Mouse (Mus musculus) embryonic facial prominence, embryonic 15.5 days (tissue): ENCODE measurements around the gene Pxt1. TPM values are rescaled to one million over a fixed set of nuclear protein-coding genes. Genes with fewer than 3 reads are reported as not detected.

Experiments
- ATAC-seq: fragments of 200-750 bp; cut with Nextera tagmentation; 2 replicates; pipeline ENCODE4 v1.8.0; 2017; ENCODE audit warnings: low read depth, moderate TSS enrichment; ENCODE audit not compliant: insufficient number of reproducible peaks, low FRiP score, low TSS enrichment
- H3K27ac ChIP-seq: fragments of 300-500 bp; sonication (generic); replicated peaks from 2 replicates; pipeline ENCODE4 v1.5.1; 2015; ENCODE audit warnings: mild to moderate bottlenecking, inconsistent platforms
- H3K27me3 ChIP-seq: fragments of 300-500 bp; sonication (generic); 2 replicates; pipeline ENCODE4 v1.6.1; 2015; ENCODE audit warnings: inconsistent platforms
- H3K36me3 ChIP-seq: fragments of 300-500 bp; sonication (generic); 2 replicates; pipeline ENCODE4 v1.6.1; 2015; ENCODE audit warnings: mild to moderate bottlenecking, inconsistent platforms
- H3K4me1 ChIP-seq: fragments of 300-500 bp; sonication (generic); 2 replicates; pipeline ENCODE4 v1.6.1; 2015; ENCODE audit warnings: inconsistent platforms
- H3K4me2 ChIP-seq: fragments of 300-500 bp; sonication (generic); replicated peaks from 2 replicates; pipeline ENCODE4 v1.6.1; 2015; ENCODE audit warnings: mild to moderate bottlenecking, inconsistent platforms
- H3K4me3 ChIP-seq: fragments of 300-500 bp; sonication (generic); replicated peaks from 2 replicates; pipeline ENCODE4 v1.5.1; 2015; ENCODE audit warnings: mild to moderate bottlenecking, inconsistent platforms
- H3K9ac ChIP-seq: fragments of 300-500 bp; sonication (generic); 2 replicates; pipeline ENCODE4 v1.6.1; 2015; ENCODE audit warnings: inconsistent platforms
- H3K9me3 ChIP-seq: fragments of 300-500 bp; sonication (generic); replicated peaks from 2 replicates; pipeline ENCODE4 v1.6.1; 2016; ENCODE audit warnings: inconsistent platforms
- WGBS: fragments of 180-500 bp; shearing (Covaris S2); methylation state at CpG from one replicate; pipeline ENCODE4 v1.1.7; 2015; 5-methylcytosine and 5-hydroxymethylcytosine counted together
- polyA plus RNA-seq: library from polyadenylated mRNA; unstranded; fragments of >200 nt; fragmentation: Nextera tagmentation; extraction: Ambion mirVana; gene quantifications from 2 replicates; pipeline ENCODE4 v1.2.1, GENCODE M21; 2015

Gene Pxt1
- polyA plus RNA-seq, 1 experiment from 2014 or later, result 0.21 TPM

- no peak overlapping the region for H3K4me2 ChIP-seq
- no peak for ATAC-seq
- H3K27me3 ChIP-seq, result peaks cover 11% of the 10 kb centered on the region
- no peak overlapping the region for H3K27ac ChIP-seq
- H3K9me3 ChIP-seq, result no peaks in the 10 kb centered on the region
- H3K4me3 ChIP-seq, result no peak overlapping the region
- H3K4me1 ChIP-seq, result peaks cover 11% of the 10 kb centered on the region
- no peaks in the 10 kb centered on the region for H3K36me3 ChIP-seq
- no peak overlapping the region for H3K9ac ChIP-seq
- WGBS, result 71% methylated on average over 5 of the region's 5 CpGs
Observed at GRCm38 (mm10) chr17:28913200-28913599, 30.4 kb downstream of the Pxt1 start.

GRCm38 (mm10) chr17:28910139-28910538 is 33.5 kb downstream of the Pxt1 start:
- Histone ChIP-seq H3K9ac (no peak overlapping the region), H3K4me3 (peak overlapping the region; percentile 27; the same call in 1 of the 2 replicates), H3K4me1 (peaks cover 15% of the 10 kb centered on the region), H3K27ac (no peak overlapping the region), H3K9me3 (no peaks in the 10 kb centered on the region), H3K4me2 (peak overlapping the region; percentile 58; the same call in 1 of the 2 replicates), H3K36me3 (no peaks in the 10 kb centered on the region), H3K27me3 (peaks cover 11% of the 10 kb centered on the region)
- WGBS, result 26% methylated on average over 7 of the region's 7 CpGs
- ATAC-seq, result no peak

- H3K4me2 ChIP-seq, result peak overlapping the region; percentile 58
- 7% methylated on average over 29 of the region's 29 CpGs for WGBS
- H3K4me3 ChIP-seq, result peak overlapping the region; percentile 27
- H3K27ac ChIP-seq, result no peak overlapping the region
- H3K9me3 ChIP-seq, result no peaks in the 10 kb centered on the region
- no peak for ATAC-seq
- peaks cover 22% of the 10 kb centered on the region for H3K4me1 ChIP-seq
- H3K27me3 ChIP-seq, result peaks cover 11% of the 10 kb centered on the region
- no peak overlapping the region for H3K9ac ChIP-seq
- no peaks in the 10 kb centered on the region for H3K36me3 ChIP-seq
Observed at GRCm38 (mm10) chr17:28909252-28909941, 34.2 kb downstream of the Pxt1 start.

GRCm38 (mm10) chr17:28907959-28908358 is 35.7 kb downstream of the Pxt1 start:
- Histone ChIP-seq H3K9me3 (no peaks in the 10 kb centered on the region), H3K27me3 (peaks cover 11% of the 10 kb centered on the region), H3K4me1 (peaks cover 23% of the 10 kb centered on the region), H3K4me2 (no peak overlapping the region), H3K9ac (no peak overlapping the region), H3K4me3 (no peak overlapping the region), H3K36me3 (no peaks in the 10 kb centered on the region), H3K27ac (no peak overlapping the region)
- no peak for ATAC-seq
- 70% methylated on average over 7 of the region's 7 CpGs for WGBS

GRCm38 (mm10) chr17:28905377-28905916 is 38.2 kb downstream of the Pxt1 start:
- H3K4me1 ChIP-seq, result peaks cover 23% of the 10 kb centered on the region
- no peak overlapping the region for H3K4me3 ChIP-seq
- ATAC-seq, result no peak
- no peak overlapping the region for H3K4me2 ChIP-seq
- H3K27me3 ChIP-seq, result peaks cover 11% of the 10 kb centered on the region
- WGBS, result 65% methylated on average over 13 of the region's 13 CpGs
- H3K9me3 ChIP-seq, result no peaks in the 10 kb centered on the region
- no peak overlapping the region for H3K27ac ChIP-seq
- H3K9ac ChIP-seq, result no peak overlapping the region
- H3K36me3 ChIP-seq, result no peaks in the 10 kb centered on the region

GRCm38 (mm10) chr17:28904546-28905376 is 38.9 kb downstream of the Pxt1 start:
- H3K27me3 ChIP-seq, result 0 out of 2 replicates have a peak, but pooled peaks cover 6% of the 10 kb centered on the region
- no peak overlapping the region for H3K27ac ChIP-seq
- ATAC-seq, result 0 out of 2 replicates have a peak, but pooled peaks have one; percentile 13
- H3K36me3 ChIP-seq, result no peaks in the 10 kb centered on the region
- no peak overlapping the region for H3K9ac ChIP-seq
- no peak overlapping the region for H3K4me3 ChIP-seq
- 25% methylated on average over 23 of the region's 23 CpGs for WGBS
- peaks cover 20% of the 10 kb centered on the region for H3K4me1 ChIP-seq
- H3K9me3 ChIP-seq, result no peaks in the 10 kb centered on the region
- no peak overlapping the region for H3K4me2 ChIP-seq

GRCm38 (mm10) chr17:28901559-28901958 is 42.1 kb downstream of the Pxt1 start:
- no peak overlapping the region for H3K27ac ChIP-seq
- H3K9ac ChIP-seq, result no peak overlapping the region
- WGBS, result 61% methylated on average over 4 of the region's 4 CpGs
- no peaks in the 10 kb centered on the region for H3K27me3 ChIP-seq
- peaks cover 15% of the 10 kb centered on the region; the same call in 1 of the 2 replicates for H3K4me1 ChIP-seq
- ATAC-seq, result no peak
- no peak overlapping the region for H3K4me2 ChIP-seq
- H3K36me3 ChIP-seq, result no peaks in the 10 kb centered on the region
- no peaks in the 10 kb centered on the region for H3K9me3 ChIP-seq
- H3K4me3 ChIP-seq, result no peak overlapping the region

GRCm38 (mm10) chr17:28899427-28899826 is 44.2 kb downstream of the Pxt1 start:
- H3K4me3 ChIP-seq, result no peak overlapping the region
- H3K27ac ChIP-seq, result no peak overlapping the region
- 0 out of 2 replicates have a peak, but pooled peaks cover 4% of the 10 kb centered on the region for H3K4me1 ChIP-seq
- no peaks in the 10 kb centered on the region for H3K36me3 ChIP-seq
- WGBS, result 75% methylated on average over 19 of the region's 19 CpGs
- no peak overlapping the region for H3K9ac ChIP-seq
- H3K9me3 ChIP-seq, result no peaks in the 10 kb centered on the region
- no peaks in the 10 kb centered on the region for H3K27me3 ChIP-seq
- no peak for ATAC-seq
- no peak overlapping the region for H3K4me2 ChIP-seq

- no peak for ATAC-seq
Observed at GRCm38 (mm10) chr17:28898249-28898648, 45.4 kb downstream of the Pxt1 start.

GRCm38 (mm10) chr17:28897817-28898216 is 45.8 kb downstream of the Pxt1 start:
- Histone ChIP-seq H3K9ac (no peak overlapping the region), H3K36me3 (no peaks in the 10 kb centered on the region), H3K4me1 (0 out of 2 replicates have a peak, but pooled peaks cover 3% of the 10 kb centered on the region), H3K9me3 (no peaks in the 10 kb centered on the region), H3K4me2 (no peak overlapping the region), H3K27ac (no peak overlapping the region), H3K27me3 (no peaks in the 10 kb centered on the region), H3K4me3 (no peak overlapping the region)
- 61% methylated on average over 5 of the region's 5 CpGs for WGBS
- ATAC-seq, result no peak

More at GRCm38 (mm10) chr17:28898249-28898648, 45.4 kb downstream of the Pxt1 start:
- H3K4me1 ChIP-seq, result 0 out of 2 replicates have a peak, but pooled peaks cover 3% of the 10 kb centered on the region
- H3K4me2 ChIP-seq, result no peak overlapping the region
- WGBS, result 54% methylated on average over 5 of the region's 5 CpGs
- no peaks in the 10 kb centered on the region for H3K9me3 ChIP-seq
- H3K27me3 ChIP-seq, result no peaks in the 10 kb centered on the region
- no peak overlapping the region for H3K4me3 ChIP-seq
- H3K9ac ChIP-seq, result no peak overlapping the region
- H3K36me3 ChIP-seq, result no peaks in the 10 kb centered on the region
- no peak overlapping the region for H3K27ac ChIP-seq

GRCm38 (mm10) chr17:28896095-28896780 is 47.4 kb downstream of the Pxt1 start:
- WGBS, result 94% methylated on average over 11 of the region's 11 CpGs
- no peak overlapping the region for H3K27ac ChIP-seq
- H3K36me3 ChIP-seq, result no peaks in the 10 kb centered on the region
- H3K9ac ChIP-seq, result no peak overlapping the region
- no peak overlapping the region for H3K4me3 ChIP-seq
- no peaks in the 10 kb centered on the region for H3K9me3 ChIP-seq
- H3K27me3 ChIP-seq, result no peaks in the 10 kb centered on the region
- H3K4me2 ChIP-seq, result no peak overlapping the region
- no peak for ATAC-seq
- 0 out of 2 replicates have a peak, but pooled peaks cover 3% of the 10 kb centered on the region for H3K4me1 ChIP-seq
